Mouse (Mus musculus) frontal cortex, postnatal 14 days (tissue): ENCODE measurements around the gene Rom1.
"Not testable (repeated sequence)": the region's sequence is repeated elsewhere in the genome, so short reads cannot be mapped to it uniquely, and the experiment has no call there.

Source experiments
- DNase-seq, 2 experiments: peaks; one replicate each; pipeline ENCODE4 v3.0.0; 2022; ENCODE audit warnings: low spot score in 2 of 2

Gene Rom1

GRCm38 (mm10) chr19:8929224-8930088 lies at the start of gene Rom1, which contains the start of gene Eml3:
Gene Rom1, minus strand, starts transcription at chr19:8929356.
Gene Eml3, plus strand, starts transcription at chr19:8929552.
- DNase-seq = peak; percentile 57 to 64

GRCm38 (mm10) chr19:8976535-8976934 lies 47.4 kb upstream of the Rom1 start:
- no peak for DNase-seq

GRCm38 (mm10) chr19:8975491-8975890 lies 46.3 kb upstream of the Rom1 start:
- DNase-seq = no peak

GRCm38 (mm10) chr19:8974638-8975037 lies 45.5 kb upstream of the Rom1 start:
- no peak for DNase-seq

GRCm38 (mm10) chr19:8972491-8972890 lies 43.3 kb upstream of the Rom1 start:
- not testable (repeated sequence) for DNase-seq

GRCm38 (mm10) chr19:8967893-8968292 lies 38.7 kb upstream of the Rom1 start:
- no peak for DNase-seq

GRCm38 (mm10) chr19:8967373-8967743 lies 38.2 kb upstream of the Rom1 start:
- DNase-seq = no peak

- DNase-seq = peak; percentile 99
Measured at GRCm38 (mm10) chr19:8966590-8967372, 37.6 kb upstream of the Rom1 start, which contains the start of gene Eef1g. Gene Eef1g, plus strand, starts transcription at chr19:8967041.

- DNase-seq = no peak
Measured at GRCm38 (mm10) chr19:8966198-8966589, 37.0 kb upstream of the Rom1 start.

- DNase-seq = no peak
Measured at GRCm38 (mm10) chr19:8965771-8966170, 36.6 kb upstream of the Rom1 start.

GRCm38 (mm10) chr19:8965075-8965474 lies 35.9 kb upstream of the Rom1 start:
- DNase-seq = no peak

- DNase-seq = no peak
Measured at GRCm38 (mm10) chr19:8962256-8962655, 33.1 kb upstream of the Rom1 start.

- DNase-seq = no peak
Measured at GRCm38 (mm10) chr19:8954171-8954570, 25.0 kb upstream of the Rom1 start.

- DNase-seq = peak; percentile 88 to 94
Measured at GRCm38 (mm10) chr19:8953135-8954039, 24.2 kb upstream of the Rom1 start, which contains the start of gene Tut1. Gene Tut1, plus strand, starts transcription at chr19:8953847.

- DNase-seq = no peak
Measured at GRCm38 (mm10) chr19:8952241-8952640, 23.1 kb upstream of the Rom1 start.

- DNase-seq = no peak
Measured at GRCm38 (mm10) chr19:8950190-8950589, 21.0 kb upstream of the Rom1 start.

GRCm38 (mm10) chr19:8946929-8947328 lies 17.8 kb upstream of the Rom1 start:
- no peak for DNase-seq

GRCm38 (mm10) chr19:8945251-8945650 lies 16.1 kb upstream of the Rom1 start:
- no peak for DNase-seq

- DNase-seq = no peak
Measured at GRCm38 (mm10) chr19:8944750-8945149, 15.6 kb upstream of the Rom1 start.

GRCm38 (mm10) chr19:8944062-8944461 lies 14.9 kb upstream of the Rom1 start:
- no peak for DNase-seq

GRCm38 (mm10) chr19:8943047-8943446 lies 13.9 kb upstream of the Rom1 start:
- DNase-seq = no peak
